Mouse (Mus musculus) lung, adult 2 months (tissue): ENCODE data around the gene Slc45a1.

Source experiments
- CTCF ChIP-seq: fragments of 200-500 bp; IDR thresholded peaks from 2 replicates; pipeline ENCODE4 v1.5.1; 2011; ENCODE audit warnings: mild to moderate bottlenecking, low read length, control low read depth; ENCODE audit not compliant: insufficient read depth
- POLR2A ChIP-seq: fragments of 200-500 bp; IDR thresholded peaks from 2 replicates; pipeline ENCODE4 v1.6.1; 2011; ENCODE audit warnings: low read depth, mild to moderate bottlenecking, control low read depth, low read length, borderline replicate concordance; ENCODE audit errors: extremely low read depth

DNA sequence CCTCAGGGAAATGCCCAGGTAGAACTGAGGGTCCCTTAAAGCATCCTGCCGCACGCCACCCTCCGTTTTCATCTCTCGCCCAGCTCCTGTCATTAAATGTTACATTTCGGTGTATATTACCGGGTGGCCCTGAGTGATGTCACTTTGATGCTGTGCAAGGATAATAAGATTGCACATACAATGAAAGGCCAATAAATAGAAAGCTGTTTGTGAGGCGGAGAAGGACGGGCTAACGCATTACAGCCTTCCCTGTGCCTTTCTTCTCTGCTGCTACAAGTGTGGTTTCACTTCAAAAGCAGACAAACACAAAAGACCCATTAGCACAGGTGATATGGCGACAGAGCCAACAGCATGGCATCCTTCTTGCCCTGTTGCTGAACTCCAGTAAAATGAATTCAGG is 50.5 kb downstream of the Slc45a1 start:
- no peak for TF ChIP-seq POLR2A
- TF ChIP-seq CTCF, result no peak
